Mouse (Mus musculus): ENCODE measurements around the gene P2ry14.
"Not testable (repeated sequence)": the region's sequence is repeated elsewhere in the genome, so short reads cannot be mapped to it uniquely, and the experiment has no call there.

Gene P2ry14

DNA sequence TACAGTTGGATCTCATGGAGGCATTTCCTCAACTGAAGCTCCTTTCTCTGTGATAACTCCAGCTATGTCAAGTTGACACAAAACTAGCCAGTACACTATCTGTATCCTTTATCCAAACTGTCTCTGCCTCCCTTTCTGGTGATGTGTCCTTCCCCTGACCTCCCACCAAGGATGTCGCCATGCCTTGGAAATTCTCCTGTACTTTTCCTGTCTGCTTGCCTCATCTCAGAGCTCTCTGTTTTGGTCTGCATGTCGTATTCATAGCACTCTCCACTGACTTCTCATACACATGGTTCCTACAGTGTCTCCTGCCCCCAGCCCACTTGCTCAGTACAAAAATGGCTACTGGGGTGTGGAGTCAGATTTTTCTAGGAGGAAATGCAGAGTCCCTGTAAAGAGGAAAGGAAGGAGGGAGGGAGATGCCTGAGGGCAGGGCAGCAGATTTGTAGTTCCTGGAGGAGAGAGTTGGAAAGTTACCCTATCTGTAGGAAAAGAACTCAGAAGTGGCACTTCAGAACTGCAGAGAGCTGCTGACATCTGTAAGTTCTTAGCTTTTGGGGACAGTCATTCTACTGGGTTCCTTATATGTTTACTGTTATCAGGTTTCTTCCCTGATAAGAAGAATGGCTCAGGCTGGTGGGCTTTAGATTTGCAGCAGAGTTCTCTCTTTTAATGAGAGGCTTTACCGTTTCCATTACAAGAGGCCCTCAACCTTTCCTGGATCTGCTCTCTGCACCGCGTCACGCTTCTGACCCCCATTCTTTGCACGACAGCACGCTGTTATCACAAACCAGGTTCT is 11.7 kb downstream of the P2ry14 start:
- DNase-seq (ENCODE audit: low spot score): no peak

DNA sequence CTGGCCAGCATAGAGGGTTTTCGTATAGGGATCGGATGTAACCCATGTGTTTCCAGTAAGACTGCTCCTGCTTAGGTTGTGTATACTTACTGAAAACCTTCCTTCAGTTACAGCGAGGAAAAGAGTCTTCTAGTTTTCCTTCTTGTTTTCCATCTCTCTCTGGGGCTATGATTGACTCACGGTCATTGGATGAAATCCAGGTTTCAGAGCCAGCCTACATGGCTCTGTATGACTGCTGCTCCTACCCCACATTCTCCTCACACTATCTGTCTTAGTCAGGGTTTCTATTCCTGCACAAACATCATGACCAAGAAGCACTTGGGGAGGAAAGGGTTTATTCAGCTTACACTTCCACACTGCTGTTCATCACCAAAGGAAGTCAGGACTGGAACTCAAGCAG is 12.5 kb downstream of the P2ry14 start:
- DNase-seq (ENCODE audit: low spot score): not testable (repeated sequence)

DNA sequence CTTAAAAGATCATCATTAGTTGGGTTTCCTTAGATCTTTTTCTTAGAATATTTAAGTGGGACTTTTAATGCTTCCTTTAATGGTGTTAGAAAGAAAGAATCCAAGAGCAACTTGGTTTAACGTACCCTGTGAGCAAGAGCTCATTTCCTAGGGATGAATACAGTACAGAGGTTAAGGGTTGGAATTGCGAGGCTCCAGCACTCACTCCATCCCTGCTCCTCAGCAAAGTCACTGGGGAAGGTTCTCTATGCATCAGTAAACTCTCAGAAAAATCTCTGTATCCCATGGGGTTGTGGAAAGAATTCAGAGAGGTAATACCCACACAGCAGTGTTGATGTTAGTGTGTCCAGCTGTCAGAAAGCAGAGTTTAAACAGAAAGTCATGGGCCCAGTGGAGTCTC is 13.3 kb downstream of the P2ry14 start:
- DNase-seq (ENCODE audit: low spot score): no peak

DNA sequence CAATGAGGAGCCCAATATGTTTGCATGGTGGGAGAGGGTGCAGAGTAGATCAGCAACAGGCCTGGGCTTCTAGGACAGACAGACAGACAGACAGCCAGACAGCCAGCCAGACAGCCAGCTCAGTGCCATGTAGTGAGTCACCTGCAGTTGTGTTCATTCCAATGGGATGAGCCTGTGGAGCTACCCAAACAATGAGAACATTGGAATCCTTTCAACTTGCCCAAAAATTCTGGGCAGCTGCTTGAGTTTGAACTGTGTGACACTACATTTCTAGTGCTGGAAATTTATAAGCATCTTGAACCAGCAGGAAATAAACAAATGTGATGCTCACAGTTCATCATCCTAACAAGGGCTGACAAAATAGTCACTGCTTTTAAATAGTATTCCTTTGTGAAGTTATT is 13.8 kb downstream of the P2ry14 start:
- DNase-seq (ENCODE audit: low spot score): no peak

DNA sequence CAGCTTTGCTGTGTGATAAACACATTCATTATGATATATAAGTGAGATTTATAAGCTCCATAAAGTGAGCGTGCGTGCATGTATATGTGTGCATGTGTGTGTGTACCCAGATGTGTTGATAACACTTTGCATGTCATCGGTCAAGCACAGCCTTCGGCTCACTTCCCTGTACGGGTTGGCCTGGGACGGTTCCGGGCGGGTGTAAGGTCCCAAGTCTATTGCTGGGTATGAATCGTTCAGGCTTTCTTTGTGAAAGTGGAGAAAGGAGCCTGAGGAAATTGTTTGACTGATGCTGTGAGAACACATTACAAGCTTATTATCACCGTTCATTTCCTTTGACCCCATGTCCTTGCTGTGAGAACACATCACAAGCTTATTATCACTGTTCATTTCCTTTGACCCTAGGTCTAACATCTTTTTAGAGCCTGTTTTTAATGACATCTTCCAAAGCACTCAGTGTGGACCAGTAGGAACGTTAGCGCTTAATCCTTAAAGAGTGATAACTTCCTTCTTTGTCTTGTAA is 14.4 kb downstream of the P2ry14 start:
- no peak for DNase-seq (ENCODE audit: low spot score)

DNA sequence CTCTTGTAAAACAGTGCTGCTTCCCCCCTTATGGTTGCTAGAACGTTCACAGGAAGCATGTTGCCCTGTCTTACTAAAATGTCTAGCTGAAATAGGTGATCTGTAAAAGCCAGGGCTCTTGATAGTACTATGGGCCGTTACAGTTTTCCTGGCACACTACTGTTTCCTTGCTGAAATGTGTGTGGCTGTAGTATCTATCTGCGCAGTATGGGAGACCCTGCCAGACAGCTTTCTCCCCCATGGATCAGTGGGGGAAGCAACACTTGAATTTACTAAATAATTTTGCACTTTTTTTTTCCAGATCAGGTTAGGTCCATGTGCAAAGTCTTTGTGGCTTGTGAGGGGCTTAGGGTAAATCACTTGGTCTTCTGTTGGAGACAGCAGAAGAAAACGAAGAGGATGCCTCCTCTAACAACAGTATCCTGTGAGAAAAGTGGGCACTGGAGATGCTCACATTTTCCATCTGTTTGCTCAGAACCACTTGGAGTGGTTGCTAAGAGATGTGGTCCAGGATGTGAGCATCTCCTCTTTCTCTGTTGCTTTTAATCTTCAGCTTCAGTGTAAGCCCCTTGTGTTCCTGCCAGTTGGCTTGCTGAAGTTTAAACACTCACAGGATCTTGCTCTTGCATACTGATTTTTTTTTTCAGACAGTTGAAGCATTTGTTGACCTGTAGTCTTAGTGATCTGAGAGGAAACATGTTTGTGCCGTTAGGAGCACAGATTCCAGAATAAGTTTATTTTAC is 17.3 kb downstream of the P2ry14 start:
- no peak for DNase-seq (ENCODE audit: low spot score)

DNA sequence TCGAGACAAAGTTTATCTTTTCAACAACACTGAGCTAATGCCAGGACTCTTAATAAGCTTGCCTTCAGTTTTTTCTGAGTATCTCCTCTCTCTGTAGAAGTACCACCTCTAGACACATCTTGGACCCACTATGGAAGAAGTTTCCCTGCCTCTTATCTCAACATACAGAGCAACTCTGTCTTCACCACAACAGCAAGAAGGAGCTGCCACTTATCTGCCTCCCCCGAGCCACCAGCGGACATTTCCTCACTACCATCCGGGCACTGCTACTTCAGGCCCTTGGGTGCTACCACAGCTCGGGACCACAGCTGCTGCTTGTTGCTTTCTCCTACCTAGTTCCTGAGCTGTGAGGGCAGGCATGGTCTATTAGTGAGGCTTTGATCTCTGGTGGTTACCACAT is 20.2 kb downstream of the P2ry14 start:
- DNase-seq (ENCODE audit: low spot score): no peak

DNA sequence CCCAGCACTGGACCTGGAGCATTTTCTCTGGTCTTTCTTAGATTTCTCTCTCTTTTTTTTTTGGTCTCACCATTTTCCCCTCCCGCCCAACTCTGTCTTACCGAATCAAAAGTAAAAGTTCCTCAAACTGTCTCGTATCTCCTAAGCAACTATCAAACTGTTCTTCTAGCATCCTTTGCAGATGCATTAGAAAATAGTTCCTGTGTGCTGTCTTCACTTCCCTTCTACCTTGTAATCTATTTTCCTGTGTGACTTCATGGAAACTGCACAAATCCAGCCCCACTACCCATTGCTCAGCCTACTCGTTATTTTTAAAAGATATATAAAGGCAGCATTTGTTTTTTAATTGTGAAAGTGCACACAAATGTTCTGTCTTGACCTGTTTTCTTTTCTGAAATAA is 21.5 kb downstream of the P2ry14 start:
- no peak for DNase-seq (ENCODE audit: low spot score)

DNA sequence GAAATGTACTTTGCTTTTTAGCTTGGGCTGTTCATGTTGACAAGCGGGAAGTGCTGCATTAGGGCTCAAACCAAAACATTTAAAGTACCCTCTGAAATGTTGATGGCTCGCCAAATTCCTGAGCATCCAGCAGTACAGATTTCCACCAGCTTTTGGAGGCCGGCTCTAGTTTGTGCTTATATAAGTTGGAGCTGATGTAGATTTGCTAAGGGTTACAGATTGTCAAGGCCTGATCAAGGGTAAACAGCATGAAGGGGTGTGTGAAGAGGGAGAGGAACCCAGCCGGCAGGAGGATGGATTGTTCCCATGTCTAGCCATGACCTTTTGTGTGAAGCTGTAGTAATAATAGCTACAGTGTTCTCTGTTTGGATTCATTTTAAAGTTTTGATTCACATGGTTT is 22.3 kb downstream of the P2ry14 start:
- DNase-seq (ENCODE audit: low spot score): no peak

DNA sequence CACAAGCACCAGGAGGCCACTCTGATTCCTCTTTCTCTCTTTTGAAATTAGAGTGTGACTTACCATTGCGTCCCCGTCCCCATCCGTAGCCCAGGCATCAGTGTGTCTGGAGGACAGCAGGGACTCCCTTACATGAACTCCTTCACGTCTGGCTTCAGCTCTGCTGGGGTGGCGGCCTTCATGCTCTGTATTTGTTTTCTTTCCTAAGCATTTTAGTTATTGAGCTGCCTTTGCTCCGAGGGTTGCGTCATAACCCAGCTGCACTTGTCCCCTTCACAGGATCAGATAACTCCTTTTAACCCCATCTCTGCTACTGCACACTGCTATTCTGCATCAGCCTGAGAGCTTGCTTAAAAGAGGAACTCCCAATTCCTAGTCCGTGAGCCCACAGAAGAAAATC is 23.0 kb downstream of the P2ry14 start:
- DNase-seq (ENCODE audit: low spot score): peak; percentile 57

DNA sequence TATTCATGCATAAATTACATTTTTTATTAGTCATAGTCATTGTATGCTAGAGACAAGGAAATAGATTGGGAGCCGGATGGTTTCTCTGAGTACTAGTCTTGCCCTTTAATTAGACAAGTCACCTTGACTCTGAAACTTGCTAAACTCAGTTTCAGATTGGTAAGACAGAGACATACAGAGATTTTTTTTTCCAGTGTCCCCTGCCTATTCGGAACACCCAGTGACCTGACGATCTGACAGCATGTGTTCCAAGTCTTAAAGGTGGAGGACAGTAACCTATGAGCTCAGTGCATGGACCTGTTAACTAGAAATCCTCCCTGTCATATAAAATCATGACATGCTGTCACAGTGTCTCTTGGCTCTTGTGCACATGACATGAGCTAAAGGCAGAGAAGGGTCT is 23.9 kb downstream of the P2ry14 start:
- DNase-seq (ENCODE audit: low spot score): no peak

DNA sequence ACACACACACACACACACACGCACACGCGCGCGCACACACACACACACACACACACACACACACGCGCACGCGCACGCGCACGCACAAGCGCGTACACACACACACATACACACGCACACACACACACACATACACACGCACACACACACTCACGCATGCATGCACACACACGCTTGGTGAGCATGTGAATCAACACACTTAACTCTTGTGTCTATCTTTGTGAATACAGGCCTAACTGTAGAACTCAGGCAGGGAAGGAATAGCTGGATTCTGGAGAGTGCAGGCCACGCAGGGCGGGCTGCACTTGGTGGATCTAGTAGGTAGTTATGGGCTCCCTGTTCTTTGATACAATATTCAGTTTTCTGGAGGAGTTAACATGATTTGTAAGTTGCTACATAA is 24.7 kb downstream of the P2ry14 start:
- DNase-seq (ENCODE audit: low spot score): no peak

DNA sequence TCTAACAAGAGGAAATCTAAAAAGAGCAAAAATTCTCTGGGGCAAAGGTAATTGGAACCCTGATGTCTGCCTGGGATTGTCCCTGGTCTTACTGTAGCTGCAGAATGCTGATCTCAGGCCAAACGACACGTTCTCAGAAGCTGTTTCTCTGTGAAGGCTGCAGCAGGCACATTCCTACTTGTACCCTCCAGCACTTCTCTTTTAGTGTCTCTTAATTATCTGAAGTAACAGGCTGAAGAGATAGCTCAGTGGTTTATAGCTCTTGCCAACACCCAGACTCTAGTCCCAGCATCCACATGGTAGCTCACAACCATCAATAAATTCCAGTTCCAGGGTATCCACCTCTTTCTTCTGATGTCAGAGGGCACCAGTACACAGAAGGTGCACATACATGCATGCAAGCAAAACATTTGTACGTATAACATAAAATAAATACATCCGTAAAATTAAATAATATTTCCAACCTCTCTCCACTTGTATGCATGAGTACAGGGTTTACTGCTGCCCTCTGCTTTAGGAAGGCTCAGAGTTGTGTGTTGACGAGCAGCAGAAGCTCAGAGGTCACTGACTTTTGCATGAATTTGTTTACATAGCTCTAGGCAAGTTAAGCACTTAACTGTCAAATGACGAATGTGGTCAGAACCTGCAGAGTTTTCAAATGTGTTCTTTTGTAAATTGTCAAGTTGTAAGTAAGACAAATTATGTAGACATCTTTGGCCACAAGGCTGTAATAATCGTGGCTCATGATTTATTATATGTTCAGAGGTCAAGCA is 27.4 kb downstream of the P2ry14 start:
- DNase-seq (ENCODE audit: low spot score): peak; percentile 63

DNA sequence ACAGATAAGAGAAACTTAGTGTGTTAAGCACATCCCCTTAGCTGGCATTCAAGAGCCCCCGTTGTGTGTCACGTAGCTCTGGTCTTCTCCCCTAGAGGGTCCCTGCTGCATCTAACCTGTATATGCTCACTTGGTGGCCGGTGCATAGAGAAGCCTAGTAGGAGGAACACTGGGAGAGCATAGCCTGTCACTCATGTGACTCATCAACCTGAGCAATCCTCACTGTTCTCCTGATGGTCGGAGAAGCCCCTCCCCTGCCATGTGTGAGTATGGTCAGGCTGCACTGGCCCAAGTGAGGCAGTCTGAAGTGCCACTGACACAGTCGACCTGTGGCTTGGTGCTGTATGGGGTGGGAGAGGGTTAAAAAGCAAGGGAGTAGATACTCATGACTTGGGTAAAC is 28.4 kb downstream of the P2ry14 start:
- DNase-seq (ENCODE audit: low spot score): no peak

DNA sequence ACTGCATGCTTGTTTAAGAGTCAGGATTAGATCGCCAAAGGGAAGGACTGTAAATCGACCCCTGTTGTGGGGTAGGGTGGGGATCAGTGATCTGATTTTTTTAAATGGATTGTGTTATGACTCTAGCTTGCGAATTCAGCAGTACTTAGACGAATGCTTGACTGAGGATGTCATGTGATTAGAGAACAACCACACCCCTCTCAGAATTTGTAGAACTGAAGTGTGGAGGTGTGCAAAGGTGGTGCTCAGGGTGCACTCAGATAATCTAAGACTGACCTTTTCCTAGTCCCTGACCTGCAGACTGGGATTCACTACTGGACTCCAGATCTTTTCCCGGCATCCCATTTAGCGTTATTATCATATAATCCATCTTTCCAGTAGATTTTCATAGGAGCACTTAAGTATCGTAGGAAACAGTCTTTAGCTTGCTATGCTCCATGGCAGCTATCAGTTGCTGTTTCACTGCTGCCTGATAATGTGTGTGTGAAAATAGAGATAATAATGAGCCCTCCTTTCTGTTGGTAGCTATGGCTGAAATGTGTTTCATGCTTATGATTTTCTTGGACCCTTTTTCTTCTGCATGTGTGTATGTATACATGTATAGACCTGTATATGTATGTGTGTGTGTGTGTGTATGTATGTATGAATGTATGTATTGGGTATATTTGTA is 31.5 kb downstream of the P2ry14 start:
- DNase-seq (ENCODE audit: low spot score): no peak

DNA sequence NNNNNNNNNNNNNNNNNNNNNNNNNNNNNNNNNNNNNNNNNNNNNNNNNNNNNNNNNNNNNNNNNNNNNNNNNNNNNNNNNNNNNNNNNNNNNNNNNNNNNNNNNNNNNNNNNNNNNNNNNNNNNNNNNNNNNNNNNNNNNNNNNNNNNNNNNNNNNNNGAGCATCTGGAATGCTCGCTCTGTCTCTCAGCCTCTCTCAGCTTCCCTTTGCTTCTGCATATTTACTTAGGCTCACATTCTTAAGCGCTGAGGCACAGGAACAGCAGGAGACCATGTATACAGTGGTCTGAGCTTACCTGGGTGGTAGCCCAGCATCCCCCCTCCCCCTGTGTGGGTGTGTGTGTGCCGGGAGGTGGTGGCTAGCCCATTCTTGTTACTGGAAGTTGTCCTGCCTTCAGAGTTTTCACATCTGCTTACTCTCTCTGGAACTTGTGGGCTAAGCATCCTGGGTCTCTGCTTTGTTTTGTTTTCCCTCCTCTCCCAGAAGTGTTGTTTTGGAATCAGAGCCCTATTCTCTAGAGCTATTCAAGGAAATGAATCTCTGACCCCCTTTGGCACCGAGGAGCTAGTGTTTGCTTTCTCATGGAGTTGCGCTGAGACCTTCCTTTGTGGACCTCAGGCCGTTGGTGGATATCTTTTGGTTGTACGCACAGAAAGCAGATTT is 32.2 kb downstream of the P2ry14 start:
- DNase-seq (ENCODE audit: low spot score): no peak

DNA sequence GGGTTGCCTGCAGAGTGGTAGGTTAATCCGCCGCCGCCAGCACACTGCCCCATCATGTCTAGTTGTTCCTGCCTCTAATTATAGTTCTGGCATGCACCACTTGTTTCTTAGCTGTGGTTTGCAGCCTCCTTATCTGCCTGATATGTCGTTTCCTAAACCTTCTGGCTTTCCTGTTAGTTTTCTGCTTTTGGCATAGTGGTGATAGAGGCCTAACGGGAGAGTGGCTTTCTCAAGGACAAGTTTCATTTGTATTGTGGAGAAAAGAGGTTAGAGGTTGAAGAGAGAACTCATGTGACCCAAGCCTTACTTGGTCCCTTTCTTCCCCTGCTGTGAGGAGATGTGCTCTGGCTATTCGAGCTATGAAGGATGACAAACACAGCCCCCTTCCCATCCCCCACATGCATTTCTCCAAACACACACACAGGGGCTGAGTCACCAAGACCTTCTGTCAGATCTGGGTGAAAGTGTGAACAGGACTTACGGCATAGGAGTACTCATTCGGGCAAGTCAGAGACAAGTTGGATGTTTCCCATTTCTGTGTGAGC is 39.4 kb downstream of the P2ry14 start:
- DNase-seq (ENCODE audit: low spot score): no peak

DNA sequence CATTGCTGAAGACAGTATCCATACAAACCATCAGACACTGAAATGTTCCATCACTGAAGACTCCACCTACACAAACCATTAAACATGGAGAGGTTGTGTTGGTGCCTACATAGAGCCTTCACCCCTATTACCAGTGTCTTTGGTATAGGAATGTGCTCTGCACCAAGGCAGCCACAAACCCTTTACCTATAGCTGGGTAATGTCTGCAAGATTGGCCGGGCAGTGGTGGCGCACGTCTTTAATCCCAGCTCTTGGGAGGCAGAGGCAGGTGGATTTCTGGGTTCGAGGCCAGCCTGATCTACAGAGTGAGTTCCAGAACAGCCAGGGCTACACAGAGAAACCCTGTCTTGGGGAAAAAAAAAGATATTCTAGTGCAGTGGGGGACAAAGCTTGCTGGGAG is 40.1 kb downstream of the P2ry14 start:
- DNase-seq (ENCODE audit: low spot score): not testable (repeated sequence)

DNA sequence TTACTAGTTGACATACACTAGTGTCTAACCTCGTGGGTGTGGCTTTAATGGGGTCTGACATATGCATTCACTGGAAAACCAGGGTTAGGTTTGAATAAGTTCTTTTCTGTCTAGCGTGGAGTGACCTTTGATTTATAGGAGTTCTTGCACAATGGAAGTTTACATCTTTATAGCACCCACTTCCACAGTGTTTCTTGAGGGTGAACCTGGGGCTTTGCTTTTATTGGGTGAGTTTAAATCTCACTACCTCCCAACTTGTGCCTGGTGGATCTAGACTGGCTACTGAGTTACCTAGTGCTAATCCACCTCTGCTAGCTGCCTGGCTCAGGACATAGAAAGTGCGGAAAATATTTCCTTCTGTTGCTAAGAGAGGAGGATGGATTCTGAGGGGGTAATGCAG is 41.5 kb downstream of the P2ry14 start:
- DNase-seq (ENCODE audit: low spot score): no peak

DNA sequence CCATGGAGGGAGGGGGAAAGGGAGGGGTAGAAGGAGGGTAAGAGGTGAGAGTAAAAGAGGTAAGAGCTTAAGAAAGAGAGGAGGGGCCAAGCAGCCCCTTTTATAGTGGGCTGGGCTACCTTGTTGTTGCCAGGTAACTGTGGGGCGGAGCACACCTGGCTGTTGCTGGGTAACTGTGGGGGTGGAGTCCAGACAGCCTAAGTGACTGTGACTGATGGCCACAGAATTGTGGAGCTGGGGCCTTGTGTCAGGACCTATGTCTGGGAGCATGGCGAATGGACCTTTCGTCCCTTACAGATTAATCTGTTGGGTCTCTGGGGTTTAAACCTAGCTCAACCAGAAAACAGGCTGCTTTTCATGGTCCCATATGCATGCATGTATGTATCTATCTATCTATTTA is 43.6 kb downstream of the P2ry14 start:
- DNase-seq (ENCODE audit: low spot score): not testable (repeated sequence)

DNA sequence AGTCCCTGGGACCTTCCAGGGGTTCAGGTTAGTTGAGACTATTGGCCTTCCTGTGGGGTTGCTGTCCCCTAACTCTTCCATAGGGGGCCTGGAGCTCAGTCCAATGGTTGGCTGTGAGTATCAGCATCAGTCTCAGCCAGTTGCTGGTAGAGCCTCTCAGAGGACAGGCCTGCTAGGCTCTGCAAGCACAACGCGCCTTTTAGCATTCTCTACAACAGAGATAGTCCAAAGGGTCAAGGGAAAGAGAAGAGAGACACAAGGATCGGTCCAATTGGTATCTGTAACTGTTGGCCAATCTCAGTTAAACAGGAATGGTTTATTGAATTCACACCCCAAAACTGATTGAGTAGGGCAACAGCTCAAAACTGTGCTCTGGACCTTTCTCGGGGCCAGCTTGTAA is 46.0 kb downstream of the P2ry14 start:
- DNase-seq (ENCODE audit: low spot score): no peak

Data from yolk sac, embryonic 10.5 days (tissue).